Mouse (Mus musculus): ENCODE measurements around the gene Ipcef1.
A peak's percentile ranks its signal among the peaks of the same experiment; 100 is the strongest.
"Not testable (repeated sequence)": the region's sequence is repeated elsewhere in the genome, so short reads cannot be mapped to it uniquely, and the experiment has no call there.

Ipcef1 gene

GRCm38 (mm10) chr10:6958791-6959190 is 93.5 kb downstream of the Ipcef1 start:
- no peak for DNase-seq

- DNase-seq = no peak
Measured at GRCm38 (mm10) chr10:6956357-6956756, 95.9 kb downstream of the Ipcef1 start.

GRCm38 (mm10) chr10:6954533-6954932 is 97.7 kb downstream of the Ipcef1 start:
- no peak for DNase-seq

- no peak for DNase-seq
Measured at GRCm38 (mm10) chr10:6953115-6953514, 99.2 kb downstream of the Ipcef1 start.

- DNase-seq = no peak
Measured at GRCm38 (mm10) chr10:6936671-6937425, 115.4 kb downstream of the Ipcef1 start.

- DNase-seq = no peak
Measured at GRCm38 (mm10) chr10:6934776-6935175, 117.5 kb downstream of the Ipcef1 start.

GRCm38 (mm10) chr10:6930889-6931288 is 121.4 kb downstream of the Ipcef1 start:
- no peak for DNase-seq

- no peak for DNase-seq
Measured at GRCm38 (mm10) chr10:6930398-6930797, 121.9 kb downstream of the Ipcef1 start.

GRCm38 (mm10) chr10:6928905-6929304 is 123.4 kb downstream of the Ipcef1 start:
- DNase-seq = no peak

GRCm38 (mm10) chr10:6927600-6928223 is 124.6 kb downstream of the Ipcef1 start:
- DNase-seq = no peak

GRCm38 (mm10) chr10:6926724-6927123 is 125.6 kb downstream of the Ipcef1 start:
- DNase-seq = no peak

GRCm38 (mm10) chr10:6916545-6917257 is 135.6 kb downstream of the Ipcef1 start:
- peak; percentile 62 for DNase-seq

GRCm38 (mm10) chr10:6915991-6916390 is 136.3 kb downstream of the Ipcef1 start:
- DNase-seq = no peak

GRCm38 (mm10) chr10:6909763-6910162 is 142.5 kb downstream of the Ipcef1 start:
- DNase-seq = no peak

GRCm38 (mm10) chr10:6901819-6902393 is 150.4 kb downstream of the Ipcef1 start:
- peak; percentile 30 for DNase-seq

GRCm38 (mm10) chr10:6900126-6900525 is 152.2 kb downstream of the Ipcef1 start:
- no peak for DNase-seq

- no peak for DNase-seq
Measured at GRCm38 (mm10) chr10:6896659-6897303, 155.5 kb downstream of the Ipcef1 start.

- no peak for DNase-seq
Measured at GRCm38 (mm10) chr10:6895796-6896195, 156.5 kb downstream of the Ipcef1 start.

GRCm38 (mm10) chr10:6890348-6891009 is 161.8 kb downstream of the Ipcef1 start:
- no peak for DNase-seq

- DNase-seq = no peak
Measured at GRCm38 (mm10) chr10:6889640-6890245, 162.5 kb downstream of the Ipcef1 start.

GRCm38 (mm10) chr10:6885460-6885859 is 166.8 kb downstream of the Ipcef1 start:
- no peak for DNase-seq

GRCm38 (mm10) chr10:6882041-6882440 is 170.2 kb downstream of the Ipcef1 start:
- not testable (repeated sequence) for DNase-seq

All from cerebellum, adult 11 months (tissue).